Mouse (Mus musculus) testis, adult 2 months (tissue): ENCODE data around the gene Prkaa2.

Experiments
- CTCF ChIP-seq: fragments of 200-500 bp; IDR thresholded peaks from 2 replicates; pipeline ENCODE4 v1.5.1; 2012; ENCODE audit warnings: low read depth, mild to moderate bottlenecking, inconsistent platforms, low read length, moderate library complexity; ENCODE audit not compliant: control insufficient read depth, insufficient read depth, insufficient replicate concordance
- POLR2A ChIP-seq: fragments of 200-500 bp; IDR thresholded peaks from 2 replicates; pipeline ENCODE4 v1.6.1; 2012; ENCODE audit warnings: low read depth, mild to moderate bottlenecking, inconsistent platforms, low read length, moderate library complexity; ENCODE audit not compliant: control insufficient read depth

DNA sequence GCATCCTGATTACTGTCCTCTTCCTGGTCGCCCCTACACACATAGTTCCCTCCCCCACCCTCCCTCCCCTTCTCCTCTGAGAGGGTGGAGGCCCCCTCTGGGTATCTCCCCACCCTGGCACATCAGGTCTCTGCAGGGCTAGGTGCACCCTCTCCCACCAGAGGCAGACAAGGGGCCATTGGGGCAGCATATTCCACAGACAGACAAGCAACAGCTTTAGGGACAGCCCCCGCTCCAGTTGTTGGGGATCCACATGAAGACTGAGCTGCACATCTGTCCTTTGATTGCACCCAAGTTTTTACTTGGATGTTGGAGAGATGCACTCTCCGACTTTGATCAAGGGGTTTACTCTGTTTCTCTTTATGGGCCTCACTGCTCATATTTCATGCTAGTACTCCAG lies 3.8 kb upstream of the Prkaa2 start:
- TF ChIP-seq POLR2A, result no peak
- no peak for TF ChIP-seq CTCF
